Mouse (Mus musculus) MEL (cell line): ENCODE results near the gene Rell1. TPM values are rescaled to one million over a fixed set of nuclear protein-coding genes. Genes with fewer than 3 reads are reported as not detected.

Experiments used
- DNase-seq: peaks from one replicate; pipeline ENCODE4 v3.0.0; 2011; ENCODE audit warnings: low read depth, low spot score
- H3K27ac ChIP-seq: 2 replicates; pipeline ENCODE4 v1.5.1; 2012; ENCODE audit warnings: low read depth, mild to moderate bottlenecking, control low read depth, low read length, moderate library complexity; ENCODE audit not compliant: control insufficient read depth
- H3K27me3 ChIP-seq, 2 experiments: fragments of 150-350 bp in 1 of 2; sonication (generic) in 1 of 2; 2 replicates each; pipeline ENCODE4 v1.6.1; 2012; ENCODE audit warnings: low read length in 2 of 2, mild to moderate bottlenecking in 2 of 2, improper control_type of control experiment in 1 of 2, moderate library complexity in 1 of 2; ENCODE audit not compliant: insufficient read depth in 2 of 2, control insufficient read depth in 1 of 2
- H3K36me3 ChIP-seq, 2 experiments: 2 replicates each; pipeline ENCODE4 v1.6.1; 2012 to 2014; ENCODE audit warnings: low read length in 2 of 2, improper control_type of control experiment in 1 of 2, inconsistent platforms in 1 of 2, mild to moderate bottlenecking in 1 of 2; ENCODE audit not compliant: insufficient read depth in 2 of 2, control insufficient read depth in 1 of 2
- H3K4me1 ChIP-seq, 2 experiments: fragments of 150-350 bp in 1 of 2; sonication (generic) in 1 of 2; 2 replicates each; pipeline ENCODE4 v1.6.1; 2012; ENCODE audit warnings: low read length in 2 of 2, improper control_type of control experiment in 1 of 2, mild to moderate bottlenecking in 1 of 2; ENCODE audit not compliant: insufficient read depth in 2 of 2, control insufficient read depth in 1 of 2
- H3K4me3 ChIP-seq, 2 experiments: fragments of 150-350 bp in 1 of 2; sonication (generic) in 1 of 2; 2 replicates each; pipeline ENCODE4 v1.5.1; 2012; ENCODE audit warnings: low read depth in 2 of 2, low read length in 2 of 2, mild to moderate bottlenecking in 2 of 2, moderate library complexity in 2 of 2, control low read depth in 1 of 2, improper control_type of control experiment in 1 of 2; ENCODE audit not compliant: control insufficient read depth in 1 of 2, insufficient read depth in 1 of 2
- H3K79me2 ChIP-seq: 2 replicates; pipeline ENCODE4 v1.6.1; 2012; ENCODE audit warnings: mild to moderate bottlenecking, low read length, moderate library complexity; ENCODE audit not compliant: control insufficient read depth, poor library complexity, insufficient read depth
- H3K9ac ChIP-seq: 2 replicates; pipeline ENCODE4 v1.6.1; 2012; ENCODE audit warnings: low read depth, mild to moderate bottlenecking, control low read depth, low read length, moderate library complexity; ENCODE audit not compliant: control insufficient read depth, poor library complexity, severe bottlenecking
- H3K9me3 ChIP-seq: fragments of 150-350 bp; sonication (generic); replicated peaks from 2 replicates; pipeline ENCODE4 v1.6.1; 2012; ENCODE audit warnings: mild to moderate bottlenecking, low read length, improper control_type of control experiment, moderate library complexity; ENCODE audit not compliant: insufficient read depth
- BHLHE40 ChIP-seq: IDR thresholded peaks from 2 replicates; pipeline ENCODE4 v1.6.1; 2012; ENCODE audit warnings: low read depth, mild to moderate bottlenecking, inconsistent platforms, low read length, improper control_type of control experiment, borderline replicate concordance
- CHD1 ChIP-seq: IDR thresholded peaks from 2 replicates; pipeline ENCODE4 v1.6.1; 2012; ENCODE audit warnings: low read depth, mild to moderate bottlenecking, inconsistent platforms, low read length, improper control_type of control experiment
- CTCF ChIP-seq, 3 experiments: IDR thresholded peaks in 2 of 3; conservative IDR thresholded peaks in 1 of 3; 2 replicates each; pipeline ENCODE4 v1.5.1; 2011 to 2012; ENCODE audit warnings: low read length in 3 of 3, low read depth in 2 of 3, mild to moderate bottlenecking in 2 of 3, improper control_type of control experiment in 1 of 3, inconsistent platforms in 1 of 3, mixed read lengths in 1 of 3, moderate library complexity in 1 of 3; ENCODE audit not compliant: control insufficient read depth in 1 of 3, insufficient read depth in 1 of 3, poor library complexity in 1 of 3, severe bottlenecking in 1 of 3
- EP300 ChIP-seq, 2 experiments: IDR thresholded peaks; 2 replicates each; pipeline ENCODE4 v1.6.1; 2011; ENCODE audit warnings: improper control_type of control experiment in 2 of 2, low read length in 2 of 2, low read depth in 1 of 2, mild to moderate bottlenecking in 1 of 2
- ETS1 ChIP-seq: IDR thresholded peaks from 2 replicates; pipeline ENCODE4 v1.6.1; 2012; ENCODE audit warnings: low read depth, mild to moderate bottlenecking, inconsistent platforms, low read length, improper control_type of control experiment, moderate library complexity
- GABPA ChIP-seq: IDR thresholded peaks from 2 replicates; pipeline ENCODE4 v1.6.1; 2012; ENCODE audit warnings: low read depth, mild to moderate bottlenecking, inconsistent platforms, low read length, improper control_type of control experiment, moderate library complexity
- GATA1 ChIP-seq: IDR thresholded peaks from 2 replicates; pipeline ENCODE4 v1.6.1; 2011; ENCODE audit warnings: low read depth, low read length, improper control_type of control experiment
- HCFC1 ChIP-seq: IDR thresholded peaks from 2 replicates; pipeline ENCODE4 v1.6.1; 2012; ENCODE audit warnings: low read depth, mild to moderate bottlenecking, inconsistent platforms, low read length, improper control_type of control experiment, moderate library complexity
- JUND ChIP-seq: IDR thresholded peaks from 2 replicates; pipeline ENCODE4 v1.6.1; 2011; ENCODE audit warnings: low read depth, mild to moderate bottlenecking, improper control_type of control experiment, low read length
- MAX ChIP-seq: IDR thresholded peaks from 2 replicates; pipeline ENCODE4 v1.6.1; 2011; ENCODE audit warnings: low read length, improper control_type of control experiment
- MYB ChIP-seq: IDR thresholded peaks from 2 replicates; pipeline ENCODE4 v1.6.1; 2011; ENCODE audit warnings: mild to moderate bottlenecking, low read depth, low read length, improper control_type of control experiment
- NRF1 ChIP-seq: IDR thresholded peaks from 2 replicates; pipeline ENCODE4 v1.6.1; 2014; ENCODE audit warnings: low read depth, mild to moderate bottlenecking, inconsistent platforms, low read length, improper control_type of control experiment, moderate library complexity; ENCODE audit not compliant: poor library complexity, insufficient read depth, severe bottlenecking
- POLR2AphosphoS5 ChIP-seq: IDR thresholded peaks from 2 replicates; pipeline ENCODE4 v1.6.1; 2012; ENCODE audit warnings: low read depth, borderline replicate concordance, mild to moderate bottlenecking, inconsistent platforms, low read length, moderate library complexity, mixed read lengths
- RAD21 ChIP-seq: IDR thresholded peaks from 2 replicates; pipeline ENCODE4 v1.6.1; 2011; ENCODE audit warnings: mild to moderate bottlenecking, low read depth, low read length, improper control_type of control experiment
- SIN3A ChIP-seq: IDR thresholded peaks from 2 replicates; pipeline ENCODE4 v1.6.1; 2012; ENCODE audit warnings: low read length, improper control_type of control experiment, inconsistent platforms
- SMC3 ChIP-seq: IDR thresholded peaks from 2 replicates; pipeline ENCODE4 v1.6.1; 2011; ENCODE audit warnings: low read depth, low read length, improper control_type of control experiment
- TCF12 ChIP-seq: IDR thresholded peaks from 2 replicates; pipeline ENCODE4 v1.6.1; 2014; ENCODE audit warnings: low read depth, mild to moderate bottlenecking, inconsistent platforms, low read length, improper control_type of control experiment, moderate library complexity
- UBTF ChIP-seq: IDR thresholded peaks from 2 replicates; pipeline ENCODE4 v1.6.1; 2012; ENCODE audit warnings: low read depth, mild to moderate bottlenecking, inconsistent platforms, low read length, improper control_type of control experiment, moderate library complexity, borderline replicate concordance; ENCODE audit not compliant: insufficient read depth
- ZC3H11A ChIP-seq: IDR thresholded peaks from 2 replicates; pipeline ENCODE4 v1.6.1; 2012; ENCODE audit warnings: low read depth, mild to moderate bottlenecking, inconsistent platforms, low read length, improper control_type of control experiment
- ZKSCAN1 ChIP-seq: IDR thresholded peaks from 2 replicates; pipeline ENCODE4 v1.6.1; 2012; ENCODE audit warnings: low read depth, mild to moderate bottlenecking, inconsistent platforms, low read length, improper control_type of control experiment, moderate library complexity
- ZMIZ1 ChIP-seq: IDR thresholded peaks from 2 replicates; pipeline ENCODE4 v1.6.1; 2012; ENCODE audit warnings: low read depth, mild to moderate bottlenecking, inconsistent platforms, low read length, improper control_type of control experiment, moderate library complexity
- ZNF384 ChIP-seq: IDR thresholded peaks from 2 replicates; pipeline ENCODE4 v1.6.1; 2012; ENCODE audit warnings: low read depth, mild to moderate bottlenecking, inconsistent platforms, low read length, improper control_type of control experiment
- polyA plus RNA-seq, 2 experiments: library from polyadenylated mRNA; stranded (reverse) in 1 of 2; unstranded in 1 of 2; fragments of >175 nt in 1 of 2; fragments of >200 nt in 1 of 2; gene quantifications; 2 replicates each; pipeline versions ENCODE4 v1.2.1 to v1.2.4; 2012; ENCODE audit warnings: low replicate concordance in 2 of 2, low read depth in 1 of 2; ENCODE audit not compliant: insufficient read length in 2 of 2, insufficient read depth in 1 of 2, missing spikeins in 1 of 2
- total RNA-seq: library from RNA; depleted of rRNA; stranded (reverse); fragments of 300-350 nt; gene quantifications from 2 replicates; pipeline ENCODE4 v1.2.3, GENCODE M21; 2012

Rell1 gene
- total and polyA plus RNA-seq, 3 experiments, result 2.2 to 5.2 TPM; not detected in 1

- Histone ChIP-seq H3K27ac (no peak overlapping the region), H3K36me3 (no peaks in the 10 kb centered on the region), H3K27me3 (peaks cover 0 to 2% of the 10 kb centered on the region in 2 experiments; a peak in 1 of 4 replicates), H3K9me3 (no peaks in the 10 kb centered on the region), H3K9ac (no peak overlapping the region), H3K4me3 (no peak overlapping the region), H3K4me1 (no peaks in the 10 kb centered on the region), H3K79me2 (no peaks in the 10 kb centered on the region)
- peak; percentile 68 for DNase-seq
- TF ChIP-seq ZMIZ1 (no peak), CTCF (IDR thresholded peaks at IDR 0.05 in 2 of 3, conservative IDR thresholded peaks at IDR 0.05 in 1 of 3; ENCODE audit: control insufficient read depth in 1 of 3, insufficient read depth in 1 of 3, low read depth in 2 of 3, low read length in 3 of 3, poor library complexity in 1 of 3, severe bottlenecking in 1 of 3) (peak in 2 of 3 experiments; percentile 60 to 73; a peak in 4 of 6 replicates), EP300 (IDR thresholded peaks at IDR 0.05; ENCODE audit: low read depth in 1 of 2, low read length in 2 of 2) (no peak; a peak in 1 of 4 replicates), CHD1 (no peak), UBTF (no peak), MAX (no peak), ZC3H11A (peak; percentile 38; the same call in 1 of the 2 replicates), POLR2AphosphoS5 (no peak), MYB (no peak), JUND (no peak), RAD21 (peak; percentile 61), ZKSCAN1 (no peak), ZNF384 (no peak), SIN3A (no peak), HCFC1 (no peak), SMC3 (peak; percentile 70), TCF12 (no peak), BHLHE40 (no peak)
These were observed 82.0 kb downstream of the Rell1 start for GRCm38 (mm10) chr5:63886709-63887108.

DNA sequence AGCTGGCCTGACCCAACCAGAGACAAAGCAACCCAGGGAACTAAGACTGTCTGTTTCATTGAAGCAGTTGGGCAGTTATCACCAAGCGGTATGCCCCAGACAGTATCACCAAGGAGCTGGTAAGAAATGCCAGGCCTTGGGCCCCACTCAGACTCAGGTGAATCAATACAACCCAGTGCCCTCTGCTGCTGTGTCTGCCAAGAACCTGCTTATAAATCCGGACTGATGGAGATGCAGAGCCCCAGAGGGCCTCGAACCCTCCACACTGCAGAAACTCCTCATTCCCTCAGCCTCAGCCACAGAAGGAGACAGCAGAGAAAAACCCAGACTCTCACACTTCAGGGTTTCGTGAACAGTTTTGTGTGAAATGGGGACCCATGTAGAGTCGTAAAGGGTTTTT lies 82.4 kb downstream of the Rell1 start:
- DNase-seq, result no peak
- Histone ChIP-seq H3K27me3 (peaks cover 0 to 2% of the 10 kb centered on the region in 2 experiments; a peak in 1 of 4 replicates), H3K79me2 (no peaks in the 10 kb centered on the region), H3K9ac (no peak overlapping the region), H3K4me3 (no peak overlapping the region), H3K4me1 (no peaks in the 10 kb centered on the region), H3K9me3 (no peaks in the 10 kb centered on the region), H3K36me3 (no peaks in the 10 kb centered on the region), H3K27ac (no peak overlapping the region)
- no peak for TF ChIP-seq NRF1
- no peak for TF ChIP-seq ETS1
- TF ChIP-seq POLR2AphosphoS5, result no peak
- no peak for TF ChIP-seq GATA1
- no peak for TF ChIP-seq EP300 (IDR thresholded peaks at IDR 0.05; ENCODE audit: low read depth in 1 of 2, low read length in 2 of 2)
- no peak for TF ChIP-seq MAX
- TF ChIP-seq SIN3A, result no peak
- TF ChIP-seq ZMIZ1, result no peak
- no peak for TF ChIP-seq GABPA
- no peak for TF ChIP-seq TCF12
